Mouse (Mus musculus) gastrocnemius, postnatal 14 days (tissue): ENCODE measurements at regions not wholly inside any gene's neighbourhood (a gene's known extent, or its start where the extent isn't known, plus 50 kb on each side); places are given as distances from the start of the nearest gene placed in this dataset.
"Not testable (repeated sequence)": the region's sequence is repeated elsewhere in the genome, so short reads cannot be mapped to it uniquely, and the experiment has no call there.

Source experiments
- DNase-seq: peaks from one replicate; pipeline ENCODE4 v3.0.0; 2021; ENCODE audit warnings: mixed read lengths
- intact Hi-C: fragments of 180-260 bp; cut with DNase I; formaldehyde crosslinking; loops from one replicate; pipeline ENCODE4 v1.15.1; 2025; ENCODE audit warnings: low total_unique reads

DNA sequence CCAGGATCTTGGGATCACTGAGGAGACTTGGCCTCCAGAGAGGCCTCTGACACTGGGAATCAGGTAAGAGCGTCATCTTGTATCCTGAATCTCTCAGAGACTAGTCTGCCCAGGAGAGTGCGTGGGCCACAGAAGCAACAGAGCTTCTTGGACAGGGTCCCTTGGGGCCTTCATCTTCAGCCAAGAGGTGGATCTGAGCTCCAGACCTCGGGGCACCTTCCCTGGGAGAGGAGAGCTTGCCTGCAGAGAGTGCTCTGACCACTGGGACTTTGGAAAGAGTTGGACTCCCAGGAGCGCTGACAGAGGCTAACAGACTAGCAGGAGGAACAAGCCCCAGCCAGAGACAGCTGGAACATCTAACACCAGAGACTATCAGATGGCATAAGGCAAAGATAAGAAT, 73.9 kb upstream of the Gm15319 start:
- DNase-seq: peak; percentile 43
- intact Hi-C loops: not testable (repeated sequence)

- DNase-seq: not testable (repeated sequence)
These were observed 70.2 kb upstream of the Gm15319 start for GRCm38 (mm10) chr8:20433236-20433635.

DNA sequence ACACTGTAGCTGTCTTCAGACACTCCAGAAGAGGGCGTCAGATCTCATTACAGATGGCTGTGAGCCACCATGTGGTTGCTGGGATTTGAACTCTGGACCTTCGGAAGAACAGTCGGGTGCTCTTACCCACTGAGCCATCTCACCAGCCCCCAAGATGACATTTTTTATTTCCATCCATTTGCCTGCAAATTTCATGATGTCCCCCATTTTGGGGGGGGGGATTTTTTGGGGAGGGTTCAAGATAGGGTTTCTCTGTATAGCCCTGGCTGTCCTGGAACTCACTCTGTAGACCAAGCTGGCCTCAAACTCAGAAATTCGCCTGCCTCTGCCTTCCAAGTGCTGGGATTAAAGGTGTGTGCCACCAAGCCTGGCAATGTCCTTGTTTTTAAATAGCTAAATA, 66.5 kb upstream of the Gm15319 start:
- DNase-seq: peak; percentile 2
- intact Hi-C loops: not testable (repeated sequence)

More at GRCm38 (mm10) chr8:20433236-20433635, 70.2 kb upstream of the Gm15319 start:
- intact Hi-C loops: not testable (repeated sequence)

GRCm38 (mm10) chr8:20424903-20425222, 61.9 kb upstream of the Gm15319 start:
- intact Hi-C loops, DNase-seq: not testable (repeated sequence)

DNA sequence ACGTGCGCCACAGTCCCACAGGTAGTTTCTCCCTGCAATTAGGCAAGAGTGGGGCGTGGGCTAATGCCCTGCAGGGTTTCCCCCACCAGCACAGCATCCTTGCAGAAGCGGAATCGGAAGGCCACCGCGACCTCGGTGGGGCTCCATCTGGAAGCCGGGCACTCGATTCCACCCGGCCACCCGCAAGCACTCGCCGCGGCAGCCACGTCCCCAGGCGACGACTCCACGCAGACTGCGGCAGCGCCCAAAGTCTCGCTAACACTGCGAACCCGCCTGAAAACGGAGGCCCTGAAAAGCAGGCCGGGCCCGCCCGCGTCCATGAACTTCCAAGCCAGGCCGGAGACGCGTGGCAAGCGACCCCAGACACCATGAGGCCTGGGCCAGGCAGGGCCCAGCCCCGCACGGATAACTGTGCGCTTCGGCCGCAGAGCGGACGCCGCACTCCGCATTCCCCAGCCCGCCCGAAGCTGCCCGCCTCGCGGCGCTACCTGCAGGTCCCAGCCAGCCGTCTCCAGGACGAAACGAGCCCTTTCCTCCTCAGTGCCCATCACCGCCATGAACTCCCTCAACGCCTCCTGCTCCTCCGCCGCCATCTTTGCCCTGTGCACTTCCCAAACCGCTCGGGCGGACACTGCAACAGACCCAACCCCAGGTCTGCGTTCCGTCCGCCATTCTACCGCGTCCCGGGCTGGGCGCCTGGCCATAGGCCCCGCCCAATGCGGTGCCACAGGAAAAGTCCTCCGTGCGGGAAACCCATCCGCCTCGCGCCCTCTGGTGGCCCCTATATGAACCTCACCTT, 61.3 kb upstream of the Gm15319 start:
- intact Hi-C loops: not testable (repeated sequence)
- DNase-seq: peak; percentile 100

- DNase-seq, intact Hi-C loops: not testable (repeated sequence)
These were observed 57.8 kb upstream of the Gm15319 start for GRCm38 (mm10) chr8:20420807-20421206.
